Mouse (Mus musculus) layer of hippocampus, adult 2 months (tissue): ENCODE data around the gene Ubr4. TPM values are rescaled to one million over a fixed set of nuclear protein-coding genes. Genes with fewer than 3 reads are reported as not detected.

Experiments
- DNase-seq, 2 experiments: peaks; one replicate each; pipeline ENCODE4 v3.0.0; 2022; ENCODE audit warnings: low spot score in 2 of 2
- H3K27ac ChIP-seq: fragments of 200-600 bp; 2 replicates; pipeline ENCODE4 v1.8.1; 2022
- H3K4me3 ChIP-seq: fragments of 200-600 bp; 2 replicates; pipeline ENCODE4 v1.8.1; 2022; ENCODE audit warnings: mild to moderate bottlenecking
- CTCF ChIP-seq: fragments of 200-600 bp; conservative IDR thresholded peaks from 2 replicates; pipeline ENCODE4 v1.8.1; 2022; ENCODE audit warnings: antibody characterized with exemption, mild to moderate bottlenecking, moderate library complexity
- total RNA-seq, 2 experiments: library from RNA; stranded (reverse); gene quantifications; 2 replicates each; pipeline ENCODE4 v1.2.3; 2021

Ubr4 gene
- total RNA-seq, 2 experiments from 2014 or later, result 171 to 176 TPM

GRCm38 (mm10) chr4:139452944-139453700 is 100.7 kb downstream of the Ubr4 start:
- TF ChIP-seq CTCF, result no peak
- Histone ChIP-seq H3K27ac (no peak overlapping the region), H3K4me3 (no peak overlapping the region)
- DNase-seq, result no peak

- no peak for TF ChIP-seq CTCF
- Histone ChIP-seq H3K4me3 (no peak overlapping the region), H3K27ac (no peak overlapping the region)
Measured at GRCm38 (mm10) chr4:139454339-139454738, 101.9 kb downstream of the Ubr4 start.

GRCm38 (mm10) chr4:139459970-139460369 is 107.6 kb downstream of the Ubr4 start:
- no peak for DNase-seq
- H3K4me3 ChIP-seq, result no peak overlapping the region
- no peak overlapping the region for H3K27ac ChIP-seq
- no peak for TF ChIP-seq CTCF

More at GRCm38 (mm10) chr4:139454339-139454738, 101.9 kb downstream of the Ubr4 start:
- no peak for DNase-seq

GRCm38 (mm10) chr4:139464163-139464562 is 111.8 kb downstream of the Ubr4 start:
- peak in 1 of 2 experiments; percentile 23 for DNase-seq
- H3K27ac ChIP-seq, result no peak overlapping the region

GRCm38 (mm10) chr4:139466541-139466940 is 114.1 kb downstream of the Ubr4 start:
- Histone ChIP-seq H3K27ac (no peak overlapping the region), H3K4me3 (no peak overlapping the region)
- DNase-seq, result no peak
- no peak for TF ChIP-seq CTCF

More at GRCm38 (mm10) chr4:139464163-139464562, 111.8 kb downstream of the Ubr4 start:
- no peak for TF ChIP-seq CTCF
- no peak overlapping the region for H3K4me3 ChIP-seq

GRCm38 (mm10) chr4:139470198-139470597 is 117.8 kb downstream of the Ubr4 start:
- no peak overlapping the region for H3K4me3 ChIP-seq
- no peak overlapping the region for H3K27ac ChIP-seq
- DNase-seq, result peak; percentile 81 to 85
- peak; percentile 95 for TF ChIP-seq CTCF

- H3K4me3 ChIP-seq, result no peak overlapping the region
- TF ChIP-seq CTCF, result no peak
- no peak overlapping the region for H3K27ac ChIP-seq
- peak in 1 of 2 experiments; percentile 23 for DNase-seq
Measured at GRCm38 (mm10) chr4:139476663-139477625, 124.5 kb downstream of the Ubr4 start.

GRCm38 (mm10) chr4:139477983-139478382 is 125.6 kb downstream of the Ubr4 start:
- peak; percentile 67 for TF ChIP-seq CTCF
- no peak overlapping the region for H3K4me3 ChIP-seq
- H3K27ac ChIP-seq, result no peak overlapping the region
- no peak for DNase-seq

- no peak for TF ChIP-seq CTCF
- peak in 1 of 2 experiments; percentile 49 for DNase-seq
- H3K4me3 ChIP-seq, result no peak overlapping the region
- no peak overlapping the region for H3K27ac ChIP-seq
Measured at GRCm38 (mm10) chr4:139479176-139479575, 126.8 kb downstream of the Ubr4 start.

GRCm38 (mm10) chr4:139481400-139481799 is 129.0 kb downstream of the Ubr4 start:
- Histone ChIP-seq H3K27ac (no peak overlapping the region), H3K4me3 (no peak overlapping the region)
- TF ChIP-seq CTCF, result no peak
- no peak for DNase-seq

- Histone ChIP-seq H3K4me3 (no peak overlapping the region), H3K27ac (no peak overlapping the region)
- TF ChIP-seq CTCF, result no peak
- DNase-seq, result peak in 1 of 2 experiments; percentile 21
Measured at GRCm38 (mm10) chr4:139483461-139484105, 131.2 kb downstream of the Ubr4 start.

GRCm38 (mm10) chr4:139484496-139484895 is 132.1 kb downstream of the Ubr4 start:
- Histone ChIP-seq H3K27ac (no peak overlapping the region), H3K4me3 (no peak overlapping the region)
- TF ChIP-seq CTCF, result no peak
- DNase-seq, result no peak
